Mouse (Mus musculus) forebrain, embryonic 10.5 days (tissue): ENCODE measurements around the gene Cntf. TPM values are rescaled to one million over a fixed set of nuclear protein-coding genes. Genes with fewer than 3 reads are reported as not detected.

ENCODE experiments used
- DNase-seq: peaks from one replicate; pipeline ENCODE4 v3.0.0-alpha.2; 2017; ENCODE audit warnings: low spot score; ENCODE audit errors: extremely low spot score
- H3K27ac ChIP-seq: fragments of 300-500 bp; sonication (generic); 2 replicates; pipeline ENCODE4 v1.5.1; 2016; ENCODE audit warnings: mild to moderate bottlenecking
- H3K27me3 ChIP-seq: fragments of 300-500 bp; sonication (generic); 2 replicates; pipeline ENCODE4 v1.6.1; 2016; ENCODE audit warnings: mild to moderate bottlenecking; ENCODE audit not compliant: poor library complexity, severe bottlenecking
- H3K36me3 ChIP-seq: fragments of 300-500 bp; sonication (generic); replicated peaks from 2 replicates; pipeline ENCODE4 v1.6.1; 2016; ENCODE audit warnings: mild to moderate bottlenecking, moderate library complexity
- H3K4me1 ChIP-seq: fragments of 300-500 bp; sonication (generic); 2 replicates; pipeline ENCODE4 v1.6.1; 2016
- H3K4me3 ChIP-seq: fragments of 300-500 bp; sonication (generic); 2 replicates; pipeline ENCODE4 v1.5.1; 2016; ENCODE audit warnings: mild to moderate bottlenecking, moderate library complexity
- H3K9me3 ChIP-seq: fragments of 300-500 bp; sonication (generic); 2 replicates; pipeline ENCODE4 v1.6.1; 2016; ENCODE audit warnings: mild to moderate bottlenecking, moderate library complexity
- WGBS: fragments of 180-500 bp; shearing (Covaris S2); methylation state at CpG from one replicate; pipeline ENCODE4 v1.1.7; 2016; 5-methylcytosine and 5-hydroxymethylcytosine counted together
- polyA plus RNA-seq: library from polyadenylated mRNA; unstranded; fragments of >200 nt; fragmentation: Nextera tagmentation; extraction: Ambion mirVana; gene quantifications from 2 replicates; pipeline ENCODE4 v1.2.1, GENCODE M21; 2016

Cntf gene
- polyA plus RNA-seq, 1 experiment from 2014 or later, result 2.1 TPM

DNA sequence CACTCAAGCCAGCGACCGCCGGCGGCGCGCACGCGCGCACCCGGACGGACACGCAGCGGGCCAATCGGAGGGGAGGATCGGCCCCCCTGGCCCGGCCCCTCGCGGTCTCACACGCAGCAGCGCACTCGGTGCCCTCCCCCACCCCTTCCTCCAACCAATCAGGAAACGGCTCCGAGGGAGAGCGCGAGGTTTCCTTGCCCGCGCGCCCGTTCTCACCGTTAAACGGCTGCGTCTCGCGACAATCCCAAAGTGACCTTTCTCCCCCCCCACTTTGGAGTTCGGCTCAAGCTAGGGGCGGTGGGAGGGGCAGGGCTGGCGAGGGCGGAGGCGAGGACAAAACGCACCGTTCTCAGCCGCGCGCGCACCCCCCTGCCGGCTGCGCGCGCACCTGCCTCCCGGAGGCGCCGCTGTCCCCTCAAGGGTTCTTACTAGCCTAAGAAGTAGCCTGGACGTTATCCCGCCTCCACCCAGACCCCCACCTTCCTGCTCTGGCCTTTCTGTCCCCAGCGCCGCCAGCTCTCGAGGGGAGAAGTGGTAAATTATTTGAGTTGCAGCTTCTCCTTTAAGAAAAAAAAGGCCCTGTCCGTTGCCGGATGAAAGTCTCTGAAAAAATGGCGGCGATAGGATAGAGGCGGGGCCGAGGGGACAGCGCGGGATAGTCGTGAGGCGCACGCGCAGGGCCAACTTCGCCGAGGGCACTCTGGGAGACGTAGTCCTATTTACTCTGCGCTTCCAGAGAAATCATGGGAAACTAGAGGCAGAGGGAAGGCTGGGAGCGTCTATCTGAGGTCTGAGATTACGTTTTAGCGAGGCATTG, 30.3 kb upstream of the Cntf start, which contains the start of the genes Zfp91 and Lpxn:
TSS of gene Zfp91 (minus strand) at position 616 of the 817 bp plus-strand sequence.
TSS of gene Lpxn (plus strand) at position 683 of the 817 bp plus-strand sequence.
- Histone ChIP-seq H3K27ac (peak within 1 kb of the TSS; percentile 99), H3K36me3 (no peaks in the 10 kb centered on the region), H3K4me3 (peak within 1 kb of the TSS; percentile 90), H3K4me1 (peaks cover 31% of the 10 kb centered on the region), H3K9me3 (no peaks in the 10 kb centered on the region), H3K27me3 (no peaks in the 10 kb centered on the region)
- WGBS, result under 1% methylated on average over 59 of the region's 76 CpGs
- DNase-seq, result peak; percentile 96

DNA sequence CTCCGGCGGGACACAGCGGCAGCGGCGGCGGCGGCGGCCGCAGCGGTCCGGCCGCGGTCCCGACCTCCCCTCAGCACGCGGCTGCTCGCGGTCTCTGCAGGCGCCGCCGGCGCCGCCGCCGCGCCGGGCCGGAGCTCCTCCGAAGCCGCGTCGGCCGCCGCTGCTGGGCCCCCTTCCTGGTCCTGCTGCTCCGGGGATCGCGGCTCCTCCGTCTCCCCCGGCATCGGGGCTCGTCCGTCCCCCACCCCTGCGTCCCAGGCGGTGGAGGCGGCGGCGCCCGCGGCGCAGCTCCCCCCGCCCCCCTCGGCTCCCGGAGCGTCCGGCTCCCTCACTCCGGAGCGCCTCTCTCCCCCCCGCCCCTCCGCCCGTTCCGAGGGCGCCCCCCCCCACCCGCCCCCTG, 29.7 kb upstream of the Cntf start:
- no peak for DNase-seq
- Histone ChIP-seq H3K36me3 (no peaks in the 10 kb centered on the region), H3K27ac (peak overlapping the region; percentile 99), H3K4me3 (peak overlapping the region; percentile 90), H3K27me3 (no peaks in the 10 kb centered on the region), H3K4me1 (peaks cover 31% of the 10 kb centered on the region), H3K9me3 (no peaks in the 10 kb centered on the region)
- WGBS, result under 1% methylated on average over 56 of the region's 63 CpGs

DNA sequence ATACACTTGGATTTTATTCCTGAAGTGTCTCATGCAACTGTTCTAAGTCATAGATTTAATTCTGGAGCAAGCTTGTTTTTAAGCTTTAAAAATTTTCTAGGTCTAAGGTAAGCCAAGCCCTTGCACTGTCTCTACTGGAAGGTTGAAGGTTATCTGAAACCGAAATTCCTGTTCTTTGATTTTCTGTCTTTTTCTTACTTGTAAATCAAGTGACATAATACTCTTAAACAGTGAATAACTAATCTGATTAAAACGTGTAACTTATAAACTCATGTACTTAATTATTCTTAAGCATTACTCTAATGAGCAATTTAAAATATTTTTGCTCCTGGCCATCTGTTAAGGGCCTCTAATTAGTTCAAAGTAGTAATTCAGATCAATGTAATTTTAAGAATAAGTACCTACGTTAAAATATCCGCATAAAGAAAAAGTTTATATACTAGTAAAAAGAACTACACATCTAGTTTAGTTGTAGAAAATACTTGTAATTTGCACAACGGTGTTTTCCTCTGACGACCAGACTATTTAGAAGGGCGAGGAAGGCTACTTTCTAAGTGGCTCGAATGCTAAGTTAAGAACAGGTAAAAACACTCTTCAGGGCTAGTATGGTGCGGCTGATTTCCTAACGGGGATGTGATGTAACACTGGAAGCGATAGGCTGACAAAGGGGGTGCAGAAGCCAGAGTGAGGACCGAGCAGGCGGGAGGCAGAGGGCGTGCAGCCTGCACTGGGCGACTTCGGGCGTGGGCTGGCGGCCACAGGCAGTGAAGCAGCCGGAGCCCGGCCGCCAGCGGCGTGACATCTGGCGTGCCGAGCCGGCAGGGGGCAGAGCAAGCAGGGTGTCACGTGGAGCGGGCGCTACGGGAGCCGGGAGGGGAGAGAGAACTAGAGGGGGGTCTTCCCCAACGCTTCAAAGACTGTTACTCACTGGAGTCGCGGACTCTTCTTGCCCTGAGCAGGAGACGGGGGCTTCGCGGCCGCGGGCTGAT, 28.9 kb upstream of the Cntf start:
- Histone ChIP-seq H3K27me3 (no peaks in the 10 kb centered on the region), H3K4me1 (peaks cover 31% of the 10 kb centered on the region), H3K4me3 (peak overlapping the region; percentile 90), H3K27ac (peak overlapping the region; percentile 99), H3K36me3 (peaks cover 7% of the 10 kb centered on the region), H3K9me3 (no peaks in the 10 kb centered on the region)
- peak; percentile 84 for DNase-seq
- WGBS, result 3% methylated on average over 39 of the region's 39 CpGs

DNA sequence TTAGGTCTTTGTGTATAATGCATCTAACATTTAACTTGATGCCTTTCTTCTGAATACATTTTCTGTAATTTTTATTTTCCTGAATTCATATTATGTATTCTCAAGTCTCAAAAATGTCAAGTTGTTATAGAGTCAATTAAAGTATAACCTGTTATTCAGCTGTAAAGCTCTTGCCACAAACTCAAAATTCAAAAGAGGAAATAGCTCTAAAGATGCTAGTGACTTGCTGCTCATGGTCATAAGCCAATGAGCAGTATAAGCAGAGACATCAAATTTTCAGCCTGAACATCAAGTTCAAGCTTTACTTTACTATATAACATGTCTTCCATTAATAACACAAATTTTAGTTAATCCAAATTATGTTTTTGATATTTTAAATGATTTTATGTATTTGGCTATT, 26.9 kb upstream of the Cntf start:
- H3K4me1 ChIP-seq, result peaks cover 26% of the 10 kb centered on the region
- peaks cover 26% of the 10 kb centered on the region for H3K36me3 ChIP-seq
- H3K27ac ChIP-seq, result no peak overlapping the region
- H3K27me3 ChIP-seq, result no peaks in the 10 kb centered on the region
- no peaks in the 10 kb centered on the region for H3K9me3 ChIP-seq
- H3K4me3 ChIP-seq, result no peak overlapping the region
- no peak for DNase-seq

DNA sequence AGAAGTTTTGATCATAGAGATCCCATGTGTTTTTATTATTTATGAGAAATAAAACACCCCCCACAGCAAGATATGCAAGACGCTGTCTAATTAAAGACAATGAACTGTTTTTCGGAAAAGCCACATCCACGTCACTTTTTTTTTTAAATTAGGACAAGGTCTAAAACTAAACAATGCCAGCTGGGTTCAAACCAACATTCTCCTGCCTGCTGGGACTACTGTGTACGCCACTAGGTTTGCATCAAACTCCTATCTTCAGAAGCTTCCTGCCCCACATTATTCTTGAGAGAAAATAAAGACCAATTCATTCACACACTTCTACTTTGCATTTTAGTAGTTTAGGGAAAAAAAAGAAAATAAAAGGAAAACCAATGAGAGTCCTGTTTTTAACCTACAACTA, 22.3 kb upstream of the Cntf start:
- H3K36me3 ChIP-seq, result peaks cover 42% of the 10 kb centered on the region
- no peaks in the 10 kb centered on the region; the same call in 1 of the 2 replicates for H3K9me3 ChIP-seq
- no peaks in the 10 kb centered on the region for H3K27me3 ChIP-seq
- H3K27ac ChIP-seq, result no peak overlapping the region
- DNase-seq, result no peak
- peaks cover 12% of the 10 kb centered on the region for H3K4me1 ChIP-seq
- WGBS, result 91% methylated on average over 4 of the region's 4 CpGs
- no peak overlapping the region for H3K4me3 ChIP-seq

DNA sequence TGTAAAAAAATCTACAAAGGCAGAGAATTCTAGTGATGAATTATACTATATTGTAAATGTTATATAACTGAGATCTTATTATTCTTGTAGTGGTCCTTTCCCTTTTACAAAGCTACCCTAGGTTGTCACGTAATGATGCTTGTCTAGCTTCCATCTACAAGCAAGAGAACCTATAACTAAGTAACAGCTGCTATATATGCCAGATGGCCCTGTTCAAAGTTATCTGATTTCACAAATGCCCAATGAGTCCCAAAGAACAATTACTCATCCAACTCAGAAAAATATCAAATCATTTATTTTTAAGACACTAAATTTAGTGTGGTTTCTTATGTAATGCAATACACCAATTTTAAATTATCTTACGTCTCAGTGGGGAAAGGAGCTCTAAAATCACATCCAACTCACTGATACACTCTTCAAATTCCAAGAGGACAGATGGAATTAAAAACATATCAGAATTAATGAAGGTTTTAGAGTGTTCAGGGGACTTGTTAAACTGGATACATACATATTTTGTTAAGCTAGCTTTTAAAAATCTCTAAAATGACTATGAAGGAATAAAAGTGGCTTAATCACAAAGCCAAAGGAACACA, 21.5 kb upstream of the Cntf start:
- Histone ChIP-seq H3K4me3 (no peak overlapping the region), H3K4me1 (peaks cover 7% of the 10 kb centered on the region), H3K36me3 (peaks cover 42% of the 10 kb centered on the region), H3K27ac (no peak overlapping the region), H3K27me3 (no peaks in the 10 kb centered on the region), H3K9me3 (no peaks in the 10 kb centered on the region; the same call in 1 of the 2 replicates)
- 97% methylated on average over 2 of the region's 2 CpGs for WGBS
- no peak for DNase-seq

DNA sequence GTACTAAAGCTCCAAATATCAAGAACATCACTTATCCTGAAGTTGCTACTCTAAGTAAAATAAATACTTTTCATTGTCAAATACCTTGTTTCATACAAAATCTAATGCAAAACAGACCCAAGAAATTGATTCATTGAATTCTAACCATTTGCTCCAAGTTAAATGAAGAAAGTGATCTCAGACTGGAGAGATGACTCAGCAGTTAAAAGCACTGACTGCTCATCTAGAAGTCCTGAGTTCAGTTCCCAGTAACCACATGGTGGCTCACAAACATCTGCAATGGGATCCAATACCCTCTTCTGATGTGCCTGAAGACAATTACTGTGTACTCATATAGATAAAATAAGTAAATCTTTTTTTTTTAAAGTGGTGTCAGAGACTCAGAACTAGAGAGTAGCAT, 15.0 kb upstream of the Cntf start:
- Histone ChIP-seq H3K36me3 (peaks cover 42% of the 10 kb centered on the region), H3K4me1 (no peaks in the 10 kb centered on the region), H3K4me3 (no peak overlapping the region), H3K27me3 (no peaks in the 10 kb centered on the region), H3K9me3 (no peaks in the 10 kb centered on the region), H3K27ac (no peak overlapping the region)
- DNase-seq, result no peak

DNA sequence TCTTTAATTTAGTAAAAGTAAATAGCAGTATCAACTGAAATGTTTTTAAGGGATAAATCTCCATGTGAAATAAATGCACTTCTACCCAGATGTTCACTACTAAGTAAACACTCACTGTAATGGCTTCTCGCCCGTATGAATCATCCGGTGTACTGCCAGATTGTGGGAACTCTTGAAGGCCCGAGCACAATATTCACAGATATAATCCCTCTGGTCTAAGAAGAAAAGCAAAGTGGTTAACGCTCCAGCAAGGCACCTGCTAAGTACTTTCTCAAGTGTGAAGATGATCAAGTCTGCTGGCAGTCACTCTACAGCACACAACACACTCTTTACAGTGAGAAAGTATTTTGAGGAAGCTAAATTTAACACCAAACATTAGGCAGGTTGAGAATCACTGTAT, 5.5 kb upstream of the Cntf start:
- DNase-seq, result no peak
- Histone ChIP-seq H3K9me3 (no peaks in the 10 kb centered on the region), H3K27me3 (no peaks in the 10 kb centered on the region), H3K4me3 (no peak overlapping the region), H3K27ac (no peak overlapping the region), H3K36me3 (peaks cover 94% of the 10 kb centered on the region), H3K4me1 (peaks cover 16% of the 10 kb centered on the region)
- WGBS, result 94% methylated on average over 5 of the region's 5 CpGs

DNA sequence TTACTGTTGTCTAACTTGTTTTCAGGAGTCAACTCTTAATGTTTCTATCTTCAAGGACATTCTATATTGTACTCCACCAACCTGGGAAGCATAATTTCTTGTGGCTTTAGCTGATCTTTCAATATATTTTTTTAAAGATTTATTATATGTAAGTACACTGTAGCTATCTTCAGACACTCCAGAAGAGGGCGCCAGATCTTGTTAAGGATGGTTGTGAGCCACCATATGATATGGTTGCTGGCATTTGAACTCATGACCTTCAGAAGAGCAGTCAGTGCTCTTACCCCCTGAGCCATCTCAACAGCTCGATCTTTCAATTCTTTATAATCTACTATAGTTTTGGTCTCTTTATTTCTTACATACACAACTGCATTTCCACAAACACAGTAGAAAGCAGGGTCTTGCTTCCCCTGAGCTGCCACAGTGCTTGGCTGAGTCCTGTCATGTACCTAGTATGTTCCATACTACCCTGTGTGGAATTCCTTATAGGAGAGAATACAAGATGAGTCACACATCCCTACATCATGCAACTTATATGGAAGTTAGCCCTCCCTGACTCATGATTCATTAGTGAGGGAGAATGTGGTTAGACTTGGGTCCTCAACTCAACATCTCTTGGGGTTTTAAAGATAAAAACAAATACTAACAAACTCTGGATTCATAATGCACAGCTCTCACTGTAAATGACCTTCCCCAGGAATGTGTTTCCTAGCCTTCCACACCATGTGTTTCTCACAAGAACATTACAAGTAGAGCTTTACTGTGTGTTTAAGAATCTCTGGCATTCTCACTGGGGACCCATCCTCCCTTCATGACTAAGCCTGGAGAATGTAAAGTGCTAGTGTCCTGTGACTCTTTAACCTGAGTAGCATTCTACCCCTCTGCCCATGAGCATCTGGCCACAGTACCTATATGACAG, 3.0 kb downstream of the Cntf start:
- Histone ChIP-seq H3K27me3 (no peaks in the 10 kb centered on the region), H3K36me3 (peaks cover 57% of the 10 kb centered on the region), H3K4me1 (peaks cover 22% of the 10 kb centered on the region), H3K27ac (no peak overlapping the region), H3K4me3 (no peak overlapping the region), H3K9me3 (no peaks in the 10 kb centered on the region)
- no peak for DNase-seq
- WGBS, result 57% methylated on average over 2 of the region's 2 CpGs

DNA sequence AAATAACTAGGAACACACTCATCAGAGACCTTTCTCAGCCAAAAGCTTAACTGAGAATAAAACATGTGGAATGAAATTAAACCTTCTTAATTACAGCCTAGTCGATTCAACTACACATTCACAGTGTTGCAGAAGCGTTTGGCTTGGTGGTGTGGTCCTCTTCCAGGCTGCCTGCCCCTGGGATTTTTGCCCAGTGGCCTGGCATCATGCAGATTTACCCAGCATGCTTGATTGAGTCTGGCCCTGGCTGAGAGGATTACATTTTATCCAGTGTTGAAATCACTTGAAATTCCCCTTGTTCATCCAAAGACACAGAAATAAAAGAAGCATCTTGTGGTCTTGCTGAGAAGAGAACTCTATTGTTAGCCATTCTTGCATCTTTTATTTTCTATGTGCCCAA, 5.8 kb downstream of the Cntf start:
- Histone ChIP-seq H3K36me3 (peaks cover 37% of the 10 kb centered on the region), H3K9me3 (no peaks in the 10 kb centered on the region), H3K4me3 (no peak overlapping the region), H3K27me3 (no peaks in the 10 kb centered on the region), H3K27ac (no peak overlapping the region), H3K4me1 (no peaks in the 10 kb centered on the region; the same call in 1 of the 2 replicates)
- DNase-seq, result no peak
- 60% methylated on average over 2 of the region's 2 CpGs for WGBS

DNA sequence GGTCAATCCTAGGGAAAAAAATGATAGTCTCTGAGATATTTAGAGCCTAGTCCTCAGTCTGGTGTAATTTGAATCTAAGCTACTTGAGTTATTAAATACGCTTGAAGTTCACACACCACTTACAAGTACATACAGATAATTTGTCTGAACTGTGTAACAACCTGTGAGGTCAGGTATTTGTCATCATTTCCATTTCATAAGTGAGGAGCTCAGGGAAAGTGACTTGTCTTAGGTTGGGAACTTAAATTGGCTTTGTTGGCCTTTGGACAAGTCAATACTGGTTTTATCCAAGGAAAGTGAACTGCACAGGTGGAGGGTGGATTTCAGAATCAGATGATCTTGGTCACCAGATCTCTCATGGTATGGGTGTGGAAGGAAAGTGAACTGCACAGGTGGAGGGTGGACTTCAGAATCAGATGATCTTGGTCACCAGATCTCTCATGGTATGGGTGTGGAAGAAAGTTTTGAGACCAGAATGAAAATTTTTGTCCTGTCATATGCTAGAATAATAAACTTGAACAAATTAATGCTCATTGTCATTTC, 6.4 kb downstream of the Cntf start:
- peaks cover 30% of the 10 kb centered on the region for H3K36me3 ChIP-seq
- H3K9me3 ChIP-seq, result no peaks in the 10 kb centered on the region
- no peaks in the 10 kb centered on the region for H3K27me3 ChIP-seq
- no peaks in the 10 kb centered on the region; the same call in 1 of the 2 replicates for H3K4me1 ChIP-seq
- WGBS, result 85% methylated on average over 1 of the region's 1 CpGs
- H3K4me3 ChIP-seq, result no peak overlapping the region
- H3K27ac ChIP-seq, result no peak overlapping the region
- no peak for DNase-seq
